Mouse (Mus musculus): Measurements from ENCODE around the gene Vps41.

DNA sequence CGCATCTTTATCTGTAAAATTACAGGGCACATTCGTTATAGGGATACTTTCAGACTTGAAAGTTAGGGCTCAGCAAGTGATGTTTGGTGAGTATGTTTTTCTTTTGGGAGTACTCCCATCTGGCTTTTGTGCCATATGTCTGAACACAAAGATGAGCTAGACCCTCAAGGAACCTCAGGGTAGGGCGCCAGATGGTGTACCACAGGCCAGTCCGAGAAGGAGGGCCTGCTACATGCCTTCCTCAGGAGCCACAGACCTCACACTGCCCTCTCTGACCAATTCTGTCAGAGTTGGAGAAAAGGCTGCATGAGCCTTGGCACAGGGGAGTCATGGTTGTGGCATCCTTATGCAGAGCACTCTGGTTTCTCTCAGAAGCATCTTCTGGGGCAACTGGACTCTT is 125.5 kb downstream of the Vps41 start:
- TF ChIP-seq CTCF (IDR thresholded peaks at IDR 0.05; ENCODE audit: borderline replicate concordance, control insufficient read depth, extremely low read depth, insufficient read depth, low read length, poor library complexity) (no peak), POLR2A (IDR thresholded peaks at IDR 0.05; ENCODE audit: control insufficient read depth, extremely low read depth, insufficient read depth, low read length, poor library complexity) (no peak)

All from thymus, adult 2 months (tissue).